Mouse (Mus musculus): ENCODE measurements around the gene Jmjd1c.

GRCm38 (mm10) chr10:67290622-67291021 is 194.7 kb downstream of the Jmjd1c start:
- TF ChIP-seq POLR2A (IDR thresholded peaks at IDR 0.05; ENCODE audit: insufficient read depth, low read depth, low read length) (no peak), CTCF (IDR thresholded peaks at IDR 0.05) (no peak), EP300 (IDR thresholded peaks at IDR 0.05; ENCODE audit: insufficient read depth, low read depth, low read length) (no peak)

Measured in heart, adult 2 months (tissue).